Mouse (Mus musculus): ENCODE data around the gene Rxylt1.

GRCm38 (mm10) chr10:122044926-122045325 is 52.2 kb downstream of the Rxylt1 start:
- no peak for TF ChIP-seq CTCF (IDR thresholded peaks at IDR 0.05; ENCODE audit: borderline replicate concordance, insufficient read depth, low read length)
- TF ChIP-seq POLR2A (IDR thresholded peaks at IDR 0.05; ENCODE audit: low read depth, low read length), result no peak

All from embryonic fibroblast, embryonic 13.5 days (primary cell).